Mouse (Mus musculus): ENCODE results near the gene Olfr1424. TPM values are rescaled to one million over a fixed set of nuclear protein-coding genes. Genes with fewer than 3 reads are reported as not detected.
"Not testable (repeated sequence)": the region's sequence is repeated elsewhere in the genome, so short reads cannot be mapped to it uniquely, and the experiment has no call there.

Olfr1424 gene
- not detected for total RNA-seq (2021)
- long read RNA-seq, experiment 1: 0 reads
- long read RNA-seq, experiment 2: 0 reads

DNA sequence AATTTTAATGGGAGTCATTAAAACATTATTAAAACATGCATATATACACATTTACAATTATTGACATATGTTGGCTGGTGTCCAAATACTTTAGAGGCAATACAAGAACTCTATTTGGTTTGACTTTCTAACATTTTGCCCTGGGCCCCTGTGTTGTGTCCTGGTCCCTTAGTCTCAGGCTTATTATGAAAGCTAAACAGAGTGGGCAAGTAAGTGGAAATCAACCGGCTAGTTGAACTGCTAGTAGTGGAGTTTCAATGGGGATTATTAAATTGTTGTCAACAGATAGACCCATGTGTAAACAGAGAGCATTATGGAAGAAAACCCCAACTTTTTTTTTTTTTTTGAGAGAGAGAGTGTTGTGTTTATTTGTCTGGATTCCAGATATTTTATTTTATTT, at the start of gene Olfr1424:
Olfr1424 (minus strand) TSS at position 101 of the 400 bp plus-strand sequence.
- not testable (repeated sequence) for DNase-seq

DNA sequence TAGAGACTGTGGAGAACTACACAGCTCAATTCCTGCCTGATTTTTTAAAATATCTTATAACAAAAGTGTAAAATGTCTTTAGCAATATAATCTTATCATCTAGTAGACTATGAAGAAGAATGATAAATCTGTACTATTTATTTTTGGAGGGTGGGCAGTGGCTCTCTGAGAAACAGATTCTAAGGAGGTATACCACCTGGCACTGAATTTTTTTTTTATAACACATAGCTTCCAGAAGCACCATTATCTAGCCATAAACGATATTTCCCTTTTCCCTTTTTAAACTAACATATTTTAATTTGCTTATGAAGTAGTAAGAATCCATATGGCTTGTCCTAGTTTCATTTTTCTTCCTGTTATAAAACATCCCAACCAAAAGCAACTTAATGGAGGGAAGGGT, 42.1 kb upstream of the Olfr1424 start:
- DNase-seq: no peak

DNA sequence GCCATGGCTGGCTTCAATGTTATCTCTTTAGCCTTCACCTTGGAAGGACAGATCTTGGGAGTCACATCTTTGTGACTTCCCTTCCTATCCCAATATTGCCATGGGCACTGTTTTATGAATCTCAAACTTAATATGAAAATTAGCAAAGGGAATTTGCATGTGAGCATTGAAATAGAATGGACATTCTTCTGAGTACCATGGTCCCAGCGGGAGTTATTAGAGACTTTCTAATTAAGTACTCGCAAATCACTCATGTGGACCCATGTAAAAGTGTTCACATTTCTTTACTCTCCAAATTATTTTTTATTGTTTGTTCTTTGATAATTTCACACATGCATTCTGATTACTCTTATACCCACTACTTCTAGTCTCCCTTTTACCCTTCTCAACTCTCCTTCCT, 40.8 kb upstream of the Olfr1424 start, which contains the start of gene Olfr1427:
Olfr1427 (minus strand) TSS at position 101 of the 400 bp plus-strand sequence.
- DNase-seq: no peak

DNA sequence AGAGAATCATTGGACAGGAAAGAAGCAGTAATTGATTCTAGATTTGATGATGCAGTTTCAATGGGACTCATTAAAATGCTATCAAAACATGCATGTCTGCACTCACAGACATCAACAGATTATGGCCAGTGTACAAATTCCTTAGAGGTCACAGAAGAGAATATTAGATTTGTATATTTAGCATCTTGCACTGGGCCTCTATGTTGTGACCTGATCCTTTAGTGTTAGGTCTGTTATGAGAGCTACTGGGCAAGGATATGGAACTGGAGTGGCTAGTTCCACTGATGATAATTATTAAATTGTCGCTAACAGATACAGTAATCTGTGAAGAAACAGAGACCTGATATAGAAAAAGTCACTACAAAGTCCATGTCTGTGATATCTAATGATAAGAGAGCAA, 29.4 kb upstream of the Olfr1424 start, which contains the start of gene Olfr1426:
Olfr1426 (minus strand) TSS at position 101 of the 400 bp plus-strand sequence.
- DNase-seq: no peak

DNA sequence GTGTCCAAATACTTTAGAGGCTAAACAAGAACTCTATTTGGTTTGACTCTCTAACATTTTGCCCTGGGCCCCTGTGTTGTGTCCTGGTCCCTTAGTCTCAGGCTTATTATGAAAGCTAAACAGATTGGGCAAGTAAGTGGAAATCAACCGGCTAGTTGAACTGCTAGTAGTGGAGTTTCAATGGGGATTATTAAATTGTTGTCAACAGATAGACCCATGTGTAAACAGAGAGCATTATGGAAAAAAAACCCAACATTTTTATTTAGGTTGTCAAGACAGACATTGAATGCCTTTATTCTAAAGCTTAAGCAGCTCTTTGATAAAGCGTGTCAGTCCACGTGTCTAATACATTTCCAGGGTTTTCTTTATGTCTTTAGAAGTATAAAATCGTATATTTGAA, 15.1 kb upstream of the Olfr1424 start, which contains the start of gene Olfr1425:
Olfr1425 (minus strand) TSS at position 101 of the 400 bp plus-strand sequence.
- DNase-seq: not testable (repeated sequence)

GRCm38 (mm10) chr19:12069546-12069945, 7.1 kb upstream of the Olfr1424 start:
- DNase-seq: not testable (repeated sequence)

DNA sequence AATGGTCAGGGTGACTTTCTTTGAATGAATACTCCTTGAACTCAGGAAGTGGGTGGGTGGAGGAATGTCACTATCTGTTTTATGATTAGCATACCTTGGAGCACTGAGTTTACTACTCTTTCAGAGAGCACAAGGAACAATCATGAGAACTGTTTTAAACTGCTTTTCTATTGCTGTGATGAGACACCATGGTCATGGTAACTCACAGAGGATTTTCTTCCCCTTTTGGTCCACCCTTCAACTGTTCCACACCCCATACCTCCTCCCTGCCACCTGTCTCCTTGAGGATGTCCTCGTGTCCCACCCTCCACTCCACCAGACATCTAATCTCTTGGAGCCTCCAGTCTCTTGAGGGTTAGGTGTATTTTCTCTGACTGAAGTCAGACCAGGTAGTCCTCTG, 5.3 kb upstream of the Olfr1424 start:
- DNase-seq: not testable (repeated sequence)

GRCm38 (mm10) chr19:12043163-12043562, 19.3 kb downstream of the Olfr1424 start:
- no peak for DNase-seq

GRCm38 (mm10) chr19:12041217-12041616, 21.3 kb downstream of the Olfr1424 start, which contains the start of gene Olfr1423:
Gene Olfr1423 (minus strand): TSS chr19:12041317.
- DNase-seq: no peak

GRCm38 (mm10) chr19:12037727-12038126, 24.8 kb downstream of the Olfr1424 start:
- no peak for DNase-seq

GRCm38 (mm10) chr19:12026606-12027005, 35.9 kb downstream of the Olfr1424 start:
- no peak for DNase-seq

GRCm38 (mm10) chr19:12025333-12025732, 37.1 kb downstream of the Olfr1424 start:
- DNase-seq: no peak

DNA sequence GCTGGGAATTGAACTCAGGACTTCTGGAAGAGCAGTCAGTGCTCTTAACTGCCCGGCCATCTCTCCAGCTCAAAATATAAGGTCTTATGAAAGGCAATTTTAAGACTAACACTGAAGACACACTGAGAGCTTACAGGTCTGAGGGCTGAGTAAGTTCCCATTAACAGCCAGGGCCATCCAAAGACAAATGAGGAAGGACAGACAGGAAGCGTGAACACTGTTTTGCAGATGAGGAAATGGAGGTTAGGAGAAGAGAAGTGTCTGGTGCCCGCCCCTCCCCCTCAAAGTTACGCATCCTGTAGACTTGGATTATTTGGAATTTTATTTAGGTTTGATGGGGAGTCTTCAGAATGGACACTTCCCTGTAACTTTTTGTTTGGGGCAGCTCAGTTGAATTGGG, 38.3 kb downstream of the Olfr1424 start:
- DNase-seq: no peak

GRCm38 (mm10) chr19:12016192-12016591, 46.3 kb downstream of the Olfr1424 start:
- no peak for DNase-seq

DNA sequence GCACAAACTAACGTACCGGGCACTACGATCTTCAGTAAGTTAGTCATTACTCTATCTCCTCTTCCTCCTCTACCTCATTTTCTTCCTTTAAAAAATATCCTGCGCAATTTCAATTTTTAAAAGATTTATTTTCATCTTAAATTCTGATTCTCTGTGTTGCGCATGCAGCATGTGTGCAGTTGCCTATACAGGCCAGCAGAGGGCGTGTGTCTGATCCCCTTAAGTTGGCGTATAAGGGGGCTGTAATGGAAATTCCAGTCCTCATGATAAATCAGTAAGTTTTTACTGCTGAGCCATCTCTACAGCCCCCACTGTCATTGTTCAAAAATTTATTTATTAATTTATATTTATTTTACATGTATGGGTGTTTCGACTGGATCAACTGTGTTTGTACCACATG, 46.8 kb downstream of the Olfr1424 start:
- no peak for DNase-seq

- DNase-seq: peak; percentile 32
Measured at GRCm38 (mm10) chr19:12013228-12013627, 49.3 kb downstream of the Olfr1424 start.

DNA sequence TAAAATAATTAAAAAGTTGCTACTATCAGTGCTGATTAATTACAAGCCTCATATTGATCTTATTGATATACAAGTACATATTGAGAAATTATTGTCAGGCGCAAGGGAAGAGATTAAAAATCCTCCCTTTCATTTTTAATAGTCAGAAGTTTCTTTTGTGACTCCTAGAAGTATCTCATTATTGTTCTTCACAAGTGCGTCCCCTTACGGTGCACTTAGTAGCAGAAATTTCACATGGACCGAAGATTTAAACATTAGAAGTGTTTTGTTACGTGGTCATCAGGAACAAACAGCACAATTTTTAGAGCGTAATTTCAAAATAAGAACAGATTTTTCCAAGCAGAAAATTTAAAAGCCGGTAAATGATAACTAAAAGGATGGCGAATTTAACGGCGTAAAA, 49.9 kb downstream of the Olfr1424 start:
- DNase-seq: no peak

DNA sequence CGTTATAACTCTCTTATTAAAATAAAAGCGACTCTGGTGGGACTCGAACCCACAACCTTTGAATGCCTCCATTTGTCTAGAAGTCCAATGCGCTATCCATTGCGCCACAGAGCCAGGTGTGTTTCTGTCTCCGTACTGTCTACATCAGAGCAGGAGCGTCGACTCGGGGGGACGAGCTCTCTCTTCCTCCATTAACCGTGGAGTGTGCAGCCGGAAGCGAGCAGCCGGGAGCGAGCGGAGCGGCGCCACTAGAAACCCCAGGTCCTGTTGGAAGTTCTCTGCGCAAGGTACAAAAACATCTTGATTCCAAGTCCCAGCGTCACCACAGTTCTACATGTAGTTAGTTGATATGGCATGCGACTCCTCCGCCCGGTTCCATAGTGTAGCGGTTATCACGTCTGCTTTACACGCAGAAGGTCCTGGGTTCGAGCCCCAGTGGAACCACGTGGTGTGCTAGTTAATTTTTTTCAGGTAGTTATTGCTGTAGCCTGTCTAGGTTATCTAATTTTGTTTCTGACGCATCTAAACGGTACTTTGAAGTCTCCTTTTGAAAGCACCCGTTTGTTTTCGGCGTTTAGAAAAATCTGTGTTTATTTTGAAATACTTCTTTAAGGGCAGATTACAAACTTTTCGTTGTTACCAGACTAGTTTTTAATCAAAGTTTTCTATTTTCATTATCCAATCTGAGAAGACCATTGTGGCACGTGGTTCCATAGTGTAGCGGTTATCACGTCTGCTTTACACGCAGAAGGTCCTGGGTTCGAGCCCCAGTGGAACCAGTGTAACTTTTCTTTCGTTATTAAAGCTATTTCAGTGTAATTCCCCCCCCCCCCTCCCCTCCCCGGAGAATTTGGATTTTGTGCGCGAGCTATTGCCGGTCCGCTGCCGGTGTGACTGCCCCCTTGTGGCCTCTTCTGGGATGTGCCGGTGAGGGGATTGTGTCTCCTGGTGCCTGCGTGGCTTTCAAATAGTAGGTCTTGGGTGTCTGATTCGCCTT, 50.6 kb downstream of the Olfr1424 start:
- DNase-seq: peak; percentile 87

DNA sequence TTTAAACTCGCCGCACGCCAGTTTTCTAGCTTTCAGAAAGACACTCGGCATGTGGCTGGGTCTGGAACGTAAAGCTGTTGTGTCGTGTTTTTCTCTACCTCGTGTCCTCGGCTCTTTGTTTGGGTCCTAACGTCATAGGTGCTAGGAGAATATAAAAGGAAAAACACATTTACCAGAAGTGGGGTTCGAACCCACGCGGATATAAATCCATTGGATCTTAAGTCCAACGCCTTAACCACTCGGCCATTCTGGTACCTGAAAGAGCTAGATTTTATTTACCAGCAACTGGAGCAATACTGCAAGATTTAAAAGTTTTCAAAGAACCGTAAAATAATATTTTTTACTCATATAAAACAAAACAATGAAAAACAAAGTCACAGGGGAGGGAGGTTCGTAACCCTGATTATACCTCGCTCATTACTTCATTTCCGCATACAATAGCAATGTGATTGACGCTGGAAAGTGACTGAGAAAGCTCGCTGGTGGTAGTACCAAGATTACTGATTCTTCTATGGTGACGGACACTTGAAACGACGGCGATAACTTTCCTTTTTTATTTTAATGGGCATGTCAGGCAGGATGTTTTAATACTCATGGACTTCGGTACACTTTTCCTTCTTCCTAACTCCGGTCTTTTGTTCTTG, 51.4 kb downstream of the Olfr1424 start:
- peak; percentile 48 for DNase-seq

DNA sequence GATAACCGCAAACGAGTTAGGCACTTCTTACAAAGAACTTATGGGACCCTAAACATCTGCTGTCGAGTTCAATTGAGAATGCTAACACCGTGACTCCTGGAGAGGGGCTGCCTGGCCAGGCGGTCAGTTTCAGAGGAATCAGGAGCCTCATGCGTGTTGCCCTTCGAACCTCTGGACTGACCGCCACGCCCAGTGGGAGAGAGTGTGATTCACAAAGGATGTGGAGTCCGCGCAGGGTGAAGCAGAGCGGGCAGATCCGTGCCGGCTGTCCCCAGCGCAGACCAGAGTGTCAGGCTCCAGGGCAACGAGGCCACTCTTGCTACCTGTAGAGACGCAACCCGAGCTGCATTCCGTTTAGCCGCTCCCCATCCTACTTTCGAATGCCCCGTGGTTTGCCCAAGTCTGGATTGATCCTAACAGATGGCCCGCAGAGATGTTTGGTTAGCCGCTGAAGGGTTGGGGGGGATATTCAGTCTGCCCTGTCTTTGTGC, 52.2 kb downstream of the Olfr1424 start:
- DNase-seq: peak; percentile 57

DNA sequence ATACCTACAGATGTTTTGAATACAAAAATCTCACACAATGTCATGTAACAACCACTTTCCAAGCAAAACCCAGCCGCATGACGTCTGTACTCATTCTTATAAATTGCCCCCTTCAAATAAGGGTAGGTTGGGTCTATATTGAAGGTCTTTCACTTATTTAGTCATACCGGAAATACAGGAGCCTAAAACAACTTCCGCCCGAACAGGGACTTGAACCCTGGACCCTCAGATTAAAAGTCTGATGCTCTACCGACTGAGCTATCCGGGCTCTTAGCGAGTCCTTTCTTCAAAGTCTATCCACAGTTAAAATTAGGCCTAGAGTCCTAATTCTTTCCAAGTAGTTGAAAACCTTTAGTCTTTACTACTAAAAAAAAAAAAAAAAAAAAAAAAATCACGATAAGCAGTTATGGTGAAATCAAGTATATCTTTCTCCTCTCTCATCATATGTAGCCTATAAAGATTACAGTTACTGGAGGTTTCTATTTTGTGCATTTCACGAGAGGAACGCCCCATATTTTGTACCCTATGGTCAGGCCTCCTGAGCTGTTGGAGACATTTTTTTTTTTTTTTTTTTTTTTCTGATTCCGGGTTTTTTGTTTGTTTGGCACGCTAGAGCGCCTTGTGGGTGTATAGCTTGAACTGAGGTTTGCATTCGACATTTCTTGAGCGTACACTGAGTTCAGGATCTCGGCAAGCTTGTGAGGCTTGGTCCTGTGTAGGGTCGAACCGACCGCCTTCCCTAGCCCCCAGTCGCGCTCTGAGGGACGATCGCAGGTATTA, 52.8 kb downstream of the Olfr1424 start:
- peak; percentile 47 for DNase-seq
